Mouse (Mus musculus): ENCODE data around the gene Itpkb. TPM values are rescaled to one million over a fixed set of nuclear protein-coding genes. Genes with fewer than 3 reads are reported as not detected.
A peak's percentile ranks its signal among the peaks of the same experiment; 100 is the strongest.

Itpkb gene
- polyA plus RNA-seq, 1 experiment from 2014 or later: 1.4 TPM

GRCm38 (mm10) chr1:180329706-180330105 lies 579 bp upstream of the Itpkb start:
- peaks cover 40% of the 10 kb centered on the region for H3K27me3 ChIP-seq (ENCODE audit: insufficient read depth, low read length)
- H3K9ac ChIP-seq (replicated peaks): no peak overlapping the region; the same call in 1 of the 2 replicates
- no peak for DNase-seq
- H3K4me2 ChIP-seq (ENCODE audit: low read depth, low read length): peak overlapping the region; percentile 92
- ATAC-seq: no peak
- WGBS (ENCODE audit: insufficient replicate concordance): 10% methylated on average over 6 of the region's 6 CpGs
- H3K4me1 ChIP-seq (ENCODE audit: insufficient read depth): peaks cover 34% of the 10 kb centered on the region
- H3K27ac ChIP-seq (ENCODE audit: low read depth): peak overlapping the region; percentile 61
- 0 out of 2 replicates have a peak overlapping the region, but pooled peaks have one; percentile 9 for H3K4me3 ChIP-seq (ENCODE audit: low read depth, low read length)
- peaks cover 3% of the 10 kb centered on the region; the same call in 1 of the 2 replicates for H3K36me3 ChIP-seq (replicated peaks; ENCODE audit: insufficient read depth, low read length)
- no peaks in the 10 kb centered on the region for H3K9me3 ChIP-seq (ENCODE audit: low read length)
- TF ChIP-seq EP300 (IDR thresholded peaks at IDR 0.05; ENCODE audit: low read depth): no peak
- TF ChIP-seq CTCF (IDR thresholded peaks at IDR 0.05; ENCODE audit: low read depth): no peak

- peaks cover 34% of the 10 kb centered on the region for H3K4me1 ChIP-seq (ENCODE audit: insufficient read depth)
Observed at GRCm38 (mm10) chr1:180330707-180331545, 641 bp downstream of the Itpkb start.

GRCm38 (mm10) chr1:180331546-180332075 lies 1.3 kb downstream of the Itpkb start:
- peak overlapping the region; percentile 91; the same call in 1 of the 2 replicates for H3K27ac ChIP-seq (ENCODE audit: low read depth)

More at GRCm38 (mm10) chr1:180330707-180331545, 641 bp downstream of the Itpkb start:
- no peaks in the 10 kb centered on the region for H3K9me3 ChIP-seq (ENCODE audit: low read length)
- DNase-seq (peak; percentile 40), ATAC-seq (peak; percentile 40)
- peaks cover 3% of the 10 kb centered on the region; the same call in 1 of the 2 replicates for H3K36me3 ChIP-seq (replicated peaks; ENCODE audit: insufficient read depth, low read length)
- peak overlapping the region; percentile 91 for H3K27ac ChIP-seq (ENCODE audit: low read depth)
- peaks cover 40% of the 10 kb centered on the region for H3K27me3 ChIP-seq (ENCODE audit: insufficient read depth, low read length)
- peak overlapping the region; percentile 70 for H3K9ac ChIP-seq (replicated peaks)
- TF ChIP-seq CTCF (IDR thresholded peaks at IDR 0.05; ENCODE audit: low read depth): no peak
- no peak for TF ChIP-seq EP300 (IDR thresholded peaks at IDR 0.05; ENCODE audit: low read depth)
- H3K4me3 ChIP-seq (ENCODE audit: low read depth, low read length): peak overlapping the region; percentile 72
- peak overlapping the region; percentile 92 for H3K4me2 ChIP-seq (ENCODE audit: low read depth, low read length)
- WGBS (ENCODE audit: insufficient replicate concordance): under 1% methylated on average over 52 of the region's 58 CpGs

GRCm38 (mm10) chr1:180332076-180332927 lies 2.0 kb downstream of the Itpkb start:
- H3K36me3 ChIP-seq (replicated peaks; ENCODE audit: insufficient read depth, low read length): peaks cover 3% of the 10 kb centered on the region; the same call in 1 of the 2 replicates
- no peak for TF ChIP-seq CTCF (IDR thresholded peaks at IDR 0.05; ENCODE audit: low read depth)
- no peak for TF ChIP-seq EP300 (IDR thresholded peaks at IDR 0.05; ENCODE audit: low read depth)
- DNase-seq (no peak), ATAC-seq (0 out of 2 replicates have a peak, but pooled peaks have one; percentile 10)
- H3K4me2 ChIP-seq (ENCODE audit: low read depth, low read length): peak overlapping the region; percentile 92
- peak overlapping the region; percentile 72 for H3K4me3 ChIP-seq (ENCODE audit: low read depth, low read length)
- 14% methylated on average over 71 of the region's 72 CpGs for WGBS (ENCODE audit: insufficient replicate concordance)
- H3K27ac ChIP-seq (ENCODE audit: low read depth): 0 out of 2 replicates have a peak overlapping the region, but pooled peaks have one; percentile 16
- peaks cover 40% of the 10 kb centered on the region for H3K27me3 ChIP-seq (ENCODE audit: insufficient read depth, low read length)
- peak overlapping the region; percentile 70 for H3K9ac ChIP-seq (replicated peaks)
- H3K9me3 ChIP-seq (ENCODE audit: low read length): no peaks in the 10 kb centered on the region
- peaks cover 34% of the 10 kb centered on the region for H3K4me1 ChIP-seq (ENCODE audit: insufficient read depth)

More at GRCm38 (mm10) chr1:180331546-180332075, 1.3 kb downstream of the Itpkb start:
- DNase-seq (no peak), ATAC-seq (peak; percentile 10; the same call in 1 of the 2 replicates)
- Histone ChIP-seq H3K9ac (replicated peaks) (peak overlapping the region; percentile 70), H3K36me3 (replicated peaks; ENCODE audit: insufficient read depth, low read length) (peaks cover 3% of the 10 kb centered on the region; the same call in 1 of the 2 replicates), H3K27me3 (ENCODE audit: insufficient read depth, low read length) (peaks cover 40% of the 10 kb centered on the region), H3K4me3 (ENCODE audit: low read depth, low read length) (peak overlapping the region; percentile 72), H3K4me1 (ENCODE audit: insufficient read depth) (peaks cover 34% of the 10 kb centered on the region), H3K9me3 (ENCODE audit: low read length) (no peaks in the 10 kb centered on the region), H3K4me2 (ENCODE audit: low read depth, low read length) (peak overlapping the region; percentile 92)
- WGBS (ENCODE audit: insufficient replicate concordance): under 1% methylated on average over 21 of the region's 21 CpGs
- no peak for TF ChIP-seq EP300 (IDR thresholded peaks at IDR 0.05; ENCODE audit: low read depth)
- no peak for TF ChIP-seq CTCF (IDR thresholded peaks at IDR 0.05; ENCODE audit: low read depth)

- ATAC-seq: no peak
- Histone ChIP-seq H3K4me2 (ENCODE audit: low read depth, low read length) (peak overlapping the region; percentile 92), H3K9me3 (ENCODE audit: low read length) (no peaks in the 10 kb centered on the region), H3K36me3 (replicated peaks; ENCODE audit: insufficient read depth, low read length) (peaks cover 3% of the 10 kb centered on the region; the same call in 1 of the 2 replicates), H3K9ac (replicated peaks) (0 out of 2 replicates have a peak overlapping the region, but pooled peaks have one; percentile 9), H3K4me3 (ENCODE audit: low read depth, low read length) (peak overlapping the region; percentile 72; the same call in 1 of the 2 replicates), H3K27ac (ENCODE audit: low read depth) (no peak overlapping the region), H3K4me1 (ENCODE audit: insufficient read depth) (peaks cover 34% of the 10 kb centered on the region), H3K27me3 (ENCODE audit: insufficient read depth, low read length) (peaks cover 40% of the 10 kb centered on the region)
- TF ChIP-seq EP300 (IDR thresholded peaks at IDR 0.05; ENCODE audit: low read depth) (no peak), CTCF (IDR thresholded peaks at IDR 0.05; ENCODE audit: low read depth) (no peak)
- no peak for DNase-seq
- WGBS (ENCODE audit: insufficient replicate concordance): 65% methylated on average over 14 of the region's 14 CpGs
Observed at GRCm38 (mm10) chr1:180332928-180333440, 2.7 kb downstream of the Itpkb start.
